Mouse (Mus musculus) brain, embryonic 14.5 days (tissue): ENCODE measurements around the gene Smok3b. TPM values are rescaled to one million over a fixed set of nuclear protein-coding genes. Genes with fewer than 3 reads are reported as not detected.

Source experiments
- DNase-seq: peaks from one replicate; pipeline ENCODE4 v3.0.0-alpha.2; 2011; ENCODE audit warnings: low read depth
- CTCF ChIP-seq: fragments of 200-500 bp; IDR thresholded peaks from 2 replicates; pipeline ENCODE4 v1.5.1; 2012; ENCODE audit warnings: inconsistent platforms, mild to moderate bottlenecking, moderate library complexity, borderline replicate concordance; ENCODE audit not compliant: insufficient read depth, insufficient read length; ENCODE audit errors: extremely low read depth
- POLR2A ChIP-seq: fragments of 200-500 bp; IDR thresholded peaks from 2 replicates; pipeline ENCODE4 v1.6.1; 2012; ENCODE audit warnings: mild to moderate bottlenecking, inconsistent platforms, borderline replicate concordance; ENCODE audit not compliant: poor library complexity, insufficient read depth, insufficient read length, severe bottlenecking; ENCODE audit errors: extremely low read depth
- polyA plus RNA-seq: library from polyadenylated mRNA; depleted of rRNA; stranded (reverse); fragments of >200 nt; gene quantifications from 2 replicates; pipeline ENCODE4 v1.2.3, GENCODE M21; 2012

Smok3b gene
- polyA plus RNA-seq, 1 experiment = not detected

- TF ChIP-seq CTCF (no peak), POLR2A (no peak)
- DNase-seq = no peak
Measured at GRCm38 (mm10) chr5:138075684-138076083, 54.5 kb downstream of the Smok3b start.

- DNase-seq = no peak
Measured at GRCm38 (mm10) chr5:138076148-138076547, 54.9 kb downstream of the Smok3b start.

GRCm38 (mm10) chr5:138080456-138080855 lies 59.2 kb downstream of the Smok3b start:
- TF ChIP-seq POLR2A (no peak), CTCF (no peak)
- no peak for DNase-seq

More at GRCm38 (mm10) chr5:138076148-138076547, 54.9 kb downstream of the Smok3b start:
- TF ChIP-seq CTCF (no peak), POLR2A (no peak)

- TF ChIP-seq POLR2A (no peak), CTCF (no peak)
- DNase-seq = no peak
Measured at GRCm38 (mm10) chr5:138081446-138081845, 60.2 kb downstream of the Smok3b start.

- TF ChIP-seq CTCF = no peak
- TF ChIP-seq POLR2A = no peak
- DNase-seq = no peak
Measured at GRCm38 (mm10) chr5:138083318-138083900, 62.2 kb downstream of the Smok3b start.

GRCm38 (mm10) chr5:138083936-138084335 lies 62.7 kb downstream of the Smok3b start:
- no peak for DNase-seq
- no peak for TF ChIP-seq POLR2A
- TF ChIP-seq CTCF = no peak

- no peak for TF ChIP-seq CTCF
- no peak for TF ChIP-seq POLR2A
- no peak for DNase-seq
Measured at GRCm38 (mm10) chr5:138084507-138084906, 63.3 kb downstream of the Smok3b start.

- peak; percentile 98 for DNase-seq
- TF ChIP-seq CTCF (no peak), POLR2A (peak; percentile 72; the same call in 1 of the 2 replicates)
Measured at GRCm38 (mm10) chr5:138084996-138085395, 63.8 kb downstream of the Smok3b start, which contains the start of gene Zkscan1. Gene Zkscan1, plus strand, starts transcription at chr5:138085084.

GRCm38 (mm10) chr5:138085421-138085911 lies 64.2 kb downstream of the Smok3b start:
- TF ChIP-seq CTCF = no peak
- TF ChIP-seq POLR2A = no peak
- peak; percentile 46 for DNase-seq

- TF ChIP-seq POLR2A (no peak), CTCF (no peak)
- no peak for DNase-seq
Measured at GRCm38 (mm10) chr5:138086842-138087241, 65.6 kb downstream of the Smok3b start.

GRCm38 (mm10) chr5:138088366-138088765 lies 67.1 kb downstream of the Smok3b start:
- no peak for TF ChIP-seq CTCF
- no peak for TF ChIP-seq POLR2A
- DNase-seq = no peak

GRCm38 (mm10) chr5:138089108-138089551 lies 67.9 kb downstream of the Smok3b start:
- TF ChIP-seq CTCF (no peak), POLR2A (no peak)
- no peak for DNase-seq
